Mouse (Mus musculus): ENCODE data around the gene Celf6. TPM values are rescaled to one million over a fixed set of nuclear protein-coding genes. Genes with fewer than 3 reads are reported as not detected.

Gene Celf6
- total and polyA plus RNA-seq, 3 experiments, result 0.13 TPM; not detected in 2

DNA sequence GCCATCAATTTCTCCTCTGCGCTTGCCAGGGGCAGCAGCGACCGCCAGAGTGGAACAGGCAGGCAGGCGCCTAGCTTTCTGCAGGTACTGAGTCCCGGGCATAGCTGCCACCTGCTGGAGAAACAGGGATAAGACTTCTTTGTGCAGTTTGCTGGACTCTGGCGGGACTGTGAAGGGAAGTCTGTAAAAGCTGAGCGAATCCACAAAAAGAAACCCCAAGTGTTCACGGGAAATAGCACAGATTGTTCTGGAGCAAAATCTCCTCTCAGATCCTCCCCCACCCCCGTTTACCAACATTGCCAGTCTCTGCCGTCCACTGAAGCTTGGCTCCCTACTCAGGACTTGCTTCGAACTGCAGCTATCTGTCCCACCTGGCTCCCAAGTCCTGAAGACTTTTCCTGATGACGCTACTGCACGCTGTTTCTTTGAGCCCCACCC lies 7.2 kb downstream of the Celf6 start:
- Histone ChIP-seq H3K4me3 (ENCODE audit: control insufficient read depth in 1 of 2, insufficient read depth in 1 of 2, low read depth in 2 of 2, low read length in 2 of 2) (no peak overlapping the region), H3K79me2 (ENCODE audit: control insufficient read depth, insufficient read depth, low read length, poor library complexity) (no peaks in the 10 kb centered on the region), H3K27ac (ENCODE audit: control insufficient read depth, low read depth, low read length) (no peak overlapping the region), H3K27me3 (ENCODE audit: control insufficient read depth in 1 of 2, insufficient read depth in 2 of 2, low read length in 2 of 2) (peaks cover 5% of the 10 kb centered on the region in 2 experiments), H3K4me1 (ENCODE audit: control insufficient read depth in 1 of 2, insufficient read depth in 2 of 2, low read length in 2 of 2) (peaks cover 0 to 4% of the 10 kb centered on the region in 2 experiments; a peak in 1 of 4 replicates), H3K9me3 (replicated peaks; ENCODE audit: insufficient read depth, low read length) (no peaks in the 10 kb centered on the region), H3K9ac (ENCODE audit: control insufficient read depth, low read depth, low read length, poor library complexity, severe bottlenecking) (no peak overlapping the region), H3K36me3 (ENCODE audit: control insufficient read depth in 1 of 2, insufficient read depth in 2 of 2, low read length in 2 of 2) (no peaks in the 10 kb centered on the region; a peak in 1 of 4 replicates)
- TF ChIP-seq RAD21 (IDR thresholded peaks at IDR 0.05; ENCODE audit: low read depth, low read length) (peak; percentile 77), KAT2A (conservative IDR thresholded peaks at IDR 0.05; ENCODE audit: low read depth, low read length) (no peak), GATA1 (IDR thresholded peaks at IDR 0.05; ENCODE audit: low read depth, low read length) (no peak), HCFC1 (IDR thresholded peaks at IDR 0.05; ENCODE audit: low read depth, low read length) (no peak), E2F4 (IDR thresholded peaks at IDR 0.05; ENCODE audit: borderline replicate concordance, low read depth, low read length) (no peak), CTCF (IDR thresholded peaks at IDR 0.05 in 2 of 3, conservative IDR thresholded peaks at IDR 0.05 in 1 of 3; ENCODE audit: control insufficient read depth in 1 of 3, insufficient read depth in 1 of 3, low read depth in 2 of 3, low read length in 3 of 3, poor library complexity in 1 of 3, severe bottlenecking in 1 of 3) (peak; percentile 56 to 86 (median 84)), POLR2AphosphoS5 (IDR thresholded peaks at IDR 0.05; ENCODE audit: borderline replicate concordance, low read depth, low read length) (no peak), MEF2A (IDR thresholded peaks at IDR 0.05; ENCODE audit: extremely low read depth, insufficient replicate concordance, low read depth, low read length, poor library complexity, severe bottlenecking) (no peak), ZMIZ1 (IDR thresholded peaks at IDR 0.05; ENCODE audit: low read depth, low read length) (no peak), ZC3H11A (IDR thresholded peaks at IDR 0.05; ENCODE audit: low read depth, low read length) (peak; percentile 58; the same call in 1 of the 2 replicates), SMC3 (IDR thresholded peaks at IDR 0.05; ENCODE audit: low read depth, low read length) (peak; percentile 90), MYC (IDR thresholded peaks at IDR 0.05; ENCODE audit: low read depth, low read length) (no peak), SIN3A (IDR thresholded peaks at IDR 0.05; ENCODE audit: low read length) (no peak), TAL1 (IDR thresholded peaks at IDR 0.05; ENCODE audit: low read length) (no peak), MAX (IDR thresholded peaks at IDR 0.05; ENCODE audit: low read length) (no peak)
- peak; percentile 81 for DNase-seq (ENCODE audit: low read depth, low spot score)

DNA sequence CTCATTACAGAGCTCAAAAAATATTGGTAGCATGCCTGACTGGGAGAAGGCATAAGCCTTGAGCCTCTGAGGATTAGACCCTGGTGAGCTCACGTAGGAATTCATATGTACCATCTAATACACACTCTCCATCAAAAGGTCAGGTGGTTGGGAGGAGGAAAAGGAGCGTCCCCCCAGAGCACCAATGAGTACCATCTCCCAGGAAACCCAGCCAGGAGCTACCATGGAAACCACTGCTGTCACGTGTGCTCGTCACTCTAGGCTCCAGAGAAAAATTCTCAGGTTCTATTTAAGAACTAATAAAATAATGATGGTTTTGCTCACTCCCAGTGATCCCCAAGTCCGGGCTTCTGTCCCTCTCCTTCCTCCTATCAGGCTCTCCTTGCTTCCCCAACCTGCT lies 10.5 kb downstream of the Celf6 start:
- no peak for TF ChIP-seq SIN3A (IDR thresholded peaks at IDR 0.05; ENCODE audit: low read length)
- TF ChIP-seq MAFK (IDR thresholded peaks at IDR 0.05; ENCODE audit: borderline replicate concordance, low read depth, low read length), result no peak
- no peak for TF ChIP-seq MYB (IDR thresholded peaks at IDR 0.05; ENCODE audit: low read depth, low read length)
- Histone ChIP-seq H3K27ac (ENCODE audit: control insufficient read depth, low read depth, low read length) (no peak overlapping the region), H3K36me3 (ENCODE audit: control insufficient read depth in 1 of 2, insufficient read depth in 2 of 2, low read length in 2 of 2) (peaks cover 0 to 8% of the 10 kb centered on the region in 2 experiments; a peak in 2 of 4 replicates), H3K4me3 (ENCODE audit: control insufficient read depth in 1 of 2, insufficient read depth in 1 of 2, low read depth in 2 of 2, low read length in 2 of 2) (no peak overlapping the region), H3K79me2 (ENCODE audit: control insufficient read depth, insufficient read depth, low read length, poor library complexity) (no peaks in the 10 kb centered on the region), H3K9ac (ENCODE audit: control insufficient read depth, low read depth, low read length, poor library complexity, severe bottlenecking) (no peak overlapping the region), H3K4me1 (ENCODE audit: control insufficient read depth in 1 of 2, insufficient read depth in 2 of 2, low read length in 2 of 2) (peaks cover 0 to 12% of the 10 kb centered on the region in 2 experiments; a peak in 1 of 4 replicates), H3K9me3 (replicated peaks; ENCODE audit: insufficient read depth, low read length) (no peaks in the 10 kb centered on the region), H3K27me3 (ENCODE audit: control insufficient read depth in 1 of 2, insufficient read depth in 2 of 2, low read length in 2 of 2) (peaks cover 0 to 5% of the 10 kb centered on the region in 2 experiments; a peak in 2 of 4 replicates)
- DNase-seq (ENCODE audit: low read depth, low spot score), result no peak

Measured in MEL (cell line).